In the genomic region with DNA sequence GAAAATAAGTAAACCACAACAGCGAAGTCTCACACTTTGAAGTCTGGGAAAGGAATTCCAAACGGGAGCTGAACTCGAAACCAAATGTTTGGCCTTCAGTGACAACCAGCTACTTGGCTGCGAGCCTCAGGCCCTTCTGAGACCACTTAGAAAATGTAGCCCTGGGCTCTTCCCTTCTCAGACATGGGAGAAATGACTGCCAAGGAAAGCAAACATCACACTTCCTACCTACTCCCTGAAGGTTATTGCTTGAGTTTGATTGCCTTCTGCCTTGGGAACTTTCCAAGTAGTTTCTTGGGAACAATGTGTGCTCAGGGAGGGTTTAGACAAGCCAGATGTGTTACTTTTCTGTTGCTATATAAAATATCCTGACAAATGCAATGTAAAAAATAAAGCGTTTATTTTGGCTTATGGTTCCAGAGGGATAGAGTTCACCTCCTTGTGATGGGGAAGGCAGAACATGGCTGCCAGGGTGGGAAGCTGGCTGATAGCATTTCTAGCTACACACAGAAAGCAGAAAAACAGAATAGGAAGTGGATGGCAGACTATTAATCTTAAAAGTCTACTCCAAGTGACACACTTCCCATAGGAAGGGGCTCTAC, we compare ENCODE assay signal across 9 mouse cellular contexts.
DNase-seq lines count a peak whose midpoint lies in the region; ATAC-seq and TF ChIP-seq lines count a peak whose summit lies in the region.
"Had no signal": no experiment of that assay in that cellular context is flagged by ENCODE, and none has a peak within 500 bp of the region (broad histone marks: within the 10 kb centered on the region; RNA-seq: fewer than 3 reads in every experiment).

No protein-coding gene starts in this region.

- H3K4me2 ChIP-seq in heart, embryonic 11.5 days: no peak overlapping the region
- no peak overlapping the region for H3K4me2 ChIP-seq in kidney, embryonic 15.5 days
- no peak overlapping the region for H3K4me2 ChIP-seq in midbrain, embryonic 15.5 days

- no peak for TF ChIP-seq CTCF in heart, adult 2 months (IDR thresholded peaks at IDR 0.05)
- no peak for TF ChIP-seq CTCF in thymus, adult 2 months (IDR thresholded peaks at IDR 0.05; ENCODE audit: borderline replicate concordance, control insufficient read depth, extremely low read depth, insufficient read depth, low read length, poor library complexity)

- intact Hi-C loops in heart, adult 2 months (cut with DNase I): no loop called here

- no peak overlapping the region for H3K9ac ChIP-seq in heart, adult 2 months (ENCODE audit: low read depth, low read length)
- H3K9ac ChIP-seq in heart, embryonic 11.5 days (ENCODE audit: low read depth, low read length): no peak overlapping the region
- H3K9ac ChIP-seq in kidney, embryonic 15.5 days: no peak overlapping the region
- H3K9ac ChIP-seq in midbrain, embryonic 15.5 days: no peak overlapping the region

- H3K9me3 ChIP-seq in heart, embryonic 11.5 days (replicated peaks; ENCODE audit: control insufficient read depth, low read length): no peaks in the 10 kb centered on the region
- no peaks in the 10 kb centered on the region for H3K9me3 ChIP-seq in kidney, embryonic 15.5 days (replicated peaks)
- no peaks in the 10 kb centered on the region for H3K9me3 ChIP-seq in midbrain, embryonic 15.5 days

- H3K4me1 ChIP-seq in heart, adult 2 months (ENCODE audit: control insufficient read depth, insufficient read depth, low read length): peaks cover 6% of the 10 kb centered on the region
- H3K4me1 ChIP-seq in heart, embryonic 11.5 days (ENCODE audit: control insufficient read depth, insufficient read depth, low read length): no peaks in the 10 kb centered on the region
- H3K4me1 ChIP-seq in kidney, embryonic 15.5 days: 0 out of 2 replicates have a peak, but pooled peaks cover 6% of the 10 kb centered on the region
- no peaks in the 10 kb centered on the region for H3K4me1 ChIP-seq in midbrain, embryonic 15.5 days
- H3K4me1 ChIP-seq in thymus, adult 2 months (replicated peaks; ENCODE audit: control insufficient read depth, insufficient read depth, low read length): no peaks in the 10 kb centered on the region

- no peak for ATAC-seq in heart, embryonic 11.5 days (replicated peaks; ENCODE audit: insufficient number of reproducible peaks, low FRiP score, low TSS enrichment)
- ATAC-seq in kidney, embryonic 15.5 days (replicated peaks; ENCODE audit: low FRiP score): peak; percentile 70
- ATAC-seq in midbrain, embryonic 15.5 days (replicated peaks): no peak
- ATAC-seq in megakaryocyte, adult 5-6 weeks (ENCODE audit: poor library complexity, severe bottlenecking): no peak
- ATAC-seq: midbrain, embryonic 16.5 days had no signal

- TF ChIP-seq POLR2A in heart, adult 2 months (IDR thresholded peaks at IDR 0.05; ENCODE audit: insufficient read depth, low read depth, low read length): no peak
- TF ChIP-seq POLR2A in thymus, adult 2 months (IDR thresholded peaks at IDR 0.05; ENCODE audit: control insufficient read depth, extremely low read depth, insufficient read depth, low read length, poor library complexity): no peak

- DNase-seq in heart, adult 2 months: peak; percentile 61 to 75
- DNase-seq in gastrocnemius, adult 18-20 months (ENCODE audit: low spot score): peak; percentile 53
- peak; percentile 68 for DNase-seq in lung, postnatal 36 days
- no peak for DNase-seq in thymus, adult 2 months

- H3K27ac ChIP-seq in heart, adult 2 months: no peak overlapping the region; the same call in 1 of the 2 replicates
- H3K27ac ChIP-seq in heart, embryonic 11.5 days (ENCODE audit: low read depth, low read length): no peak overlapping the region
- H3K27ac ChIP-seq in kidney, embryonic 15.5 days: peak overlapping the region; percentile 37; the same call in 1 of the 2 replicates
- no peak overlapping the region for H3K27ac ChIP-seq in midbrain, embryonic 15.5 days
- H3K27ac ChIP-seq in thymus, adult 2 months (ENCODE audit: control insufficient read depth, insufficient read depth, low read length): no peak overlapping the region

- WGBS in heart, adult 2 months: 16% methylated on average over 5 of the region's 5 CpGs
- 54% methylated on average over 5 of the region's 5 CpGs for WGBS in heart, embryonic 11.5 days (ENCODE audit: insufficient replicate concordance)
- 28% methylated on average over 5 of the region's 5 CpGs for WGBS in kidney, embryonic 15.5 days
- WGBS in midbrain, embryonic 15.5 days: 81% methylated on average over 5 of the region's 5 CpGs
- 69% methylated on average over 5 of the region's 5 CpGs for whole genome bisulfite sequencing in thymus, adult 2 months

- no peaks in the 10 kb centered on the region for H3K36me3 ChIP-seq in heart, adult 2 months (ENCODE audit: control insufficient read depth, insufficient read depth, low read length)
- H3K36me3 ChIP-seq in heart, embryonic 11.5 days (ENCODE audit: control insufficient read depth, insufficient read depth, low read length): no peaks in the 10 kb centered on the region
- H3K36me3 ChIP-seq in kidney, embryonic 15.5 days: no peaks in the 10 kb centered on the region
- H3K36me3 ChIP-seq in midbrain, embryonic 15.5 days (replicated peaks): no peaks in the 10 kb centered on the region
- no peaks in the 10 kb centered on the region for H3K36me3 ChIP-seq in thymus, adult 2 months (ENCODE audit: control insufficient read depth, insufficient read depth, low read length)

- H3K4me3 ChIP-seq in heart, adult 2 months: no peak overlapping the region
- no peak overlapping the region for H3K4me3 ChIP-seq in heart, embryonic 11.5 days (ENCODE audit: low read depth, low read length)
- no peak overlapping the region for H3K4me3 ChIP-seq in kidney, embryonic 15.5 days (replicated peaks)
- no peak overlapping the region for H3K4me3 ChIP-seq in midbrain, embryonic 15.5 days
- H3K4me3 ChIP-seq in thymus, adult 2 months (ENCODE audit: control insufficient read depth, insufficient read depth, low read length): no peak overlapping the region

- TF ChIP-seq EP300 in heart, adult 2 months (IDR thresholded peaks at IDR 0.05; ENCODE audit: insufficient read depth, low read depth, low read length): no peak

- H3K79me2 ChIP-seq in heart, adult 2 months (replicated peaks; ENCODE audit: control insufficient read depth, insufficient read depth, low read length): no peaks in the 10 kb centered on the region

- no peaks in the 10 kb centered on the region for H3K27me3 ChIP-seq in heart, adult 2 months (ENCODE audit: control insufficient read depth, insufficient read depth, low read length)
- H3K27me3 ChIP-seq in heart, embryonic 11.5 days (ENCODE audit: control insufficient read depth, insufficient read depth, low read length): no peaks in the 10 kb centered on the region
- H3K27me3 ChIP-seq in kidney, embryonic 15.5 days: no peaks in the 10 kb centered on the region
- no peaks in the 10 kb centered on the region for H3K27me3 ChIP-seq in midbrain, embryonic 15.5 days (replicated peaks)
- no peaks in the 10 kb centered on the region for H3K27me3 ChIP-seq in thymus, adult 2 months (ENCODE audit: control insufficient read depth, insufficient read depth, low read length)
